ENCODE assay signal across 19 mouse cellular contexts in genomic region chr2:128094196-128094595, GRCm38 (mm10). TPM values are rescaled to one million over a fixed set of nuclear protein-coding genes. Genes with fewer than 3 reads are reported as not detected.
DNase-seq lines count a peak whose midpoint lies in the region; ATAC-seq and TF ChIP-seq lines count a peak whose summit lies in the region.
"Had no signal": no experiment of that assay in that cellular context is flagged by ENCODE, and none has a peak within 500 bp of the region (broad histone marks: within the 10 kb centered on the region; RNA-seq: fewer than 3 reads in every experiment).

No protein-coding gene starts in this region.

- peak; percentile 22 for DNase-seq in hindbrain, postnatal 0 days (ENCODE audit: low spot score)
- DNase-seq in hindbrain, embryonic 14.5 days (ENCODE audit: low spot score), result no peak
- DNase-seq in thymus, postnatal 4 days, result peak; percentile 30
- DNase-seq in thymus, postnatal 0 days (ENCODE audit: low spot score), result no peak
- peak; percentile 19 for DNase-seq in kidney, postnatal 10 days
- no peak for DNase-seq in layer of hippocampus, postnatal 36 days
- no peak for DNase-seq in ovary, postnatal 10 days (ENCODE audit: low spot score)
- DNase-seq: adrenal gland, adult 2 months; gastrocnemius, postnatal 36 days; lung, postnatal 4 days; right cerebral cortex, postnatal 25 days had no signal

- no peaks in the 10 kb centered on the region for H3K36me3 ChIP-seq in hindbrain, postnatal 0 days (ENCODE audit: insufficient read depth, low read length)
- H3K36me3 ChIP-seq in hindbrain, embryonic 14.5 days (replicated peaks; ENCODE audit: control insufficient read depth, insufficient read depth), result no peaks in the 10 kb centered on the region
- H3K36me3 ChIP-seq: embryonic facial prominence, embryonic 15.5 days; heart, embryonic 15.5 days; hindbrain, embryonic 15.5 days had no signal

- no peaks in the 10 kb centered on the region for H3K4me1 ChIP-seq in hindbrain, postnatal 0 days (ENCODE audit: insufficient read depth, low read length)
- no peaks in the 10 kb centered on the region for H3K4me1 ChIP-seq in hindbrain, embryonic 14.5 days (replicated peaks; ENCODE audit: control insufficient read depth, insufficient read depth, low read length)
- H3K4me1 ChIP-seq: embryonic facial prominence, embryonic 15.5 days; heart, embryonic 15.5 days had no signal

- ATAC-seq in hindbrain, postnatal 0 days, result no peak
- no peak for ATAC-seq in hindbrain, embryonic 14.5 days (ENCODE audit: low FRiP score)
- ATAC-seq: CD4-positive, CD25-positive, alpha-beta regulatory T cell, adult 4 months; Patski had no signal

- no peak overlapping the region for H3K27ac ChIP-seq in hindbrain, postnatal 0 days
- H3K27ac ChIP-seq in hindbrain, embryonic 14.5 days, result no peak overlapping the region
- H3K27ac ChIP-seq: embryonic facial prominence, embryonic 15.5 days; heart, embryonic 15.5 days; hindbrain, embryonic 15.5 days; layer of hippocampus, adult 2 months; liver, embryonic 14.5 days had no signal

- 64% methylated on average over 5 of the region's 5 CpGs for WGBS in hindbrain, postnatal 0 days
- 79% methylated on average over 5 of the region's 5 CpGs for WGBS in hindbrain, embryonic 14.5 days

- H3K27me3 ChIP-seq in hindbrain, postnatal 0 days (ENCODE audit: insufficient read depth, low read length), result no peaks in the 10 kb centered on the region
- H3K27me3 ChIP-seq in hindbrain, embryonic 14.5 days (ENCODE audit: control insufficient read depth, insufficient read depth, low read length), result no peaks in the 10 kb centered on the region
- H3K27me3 ChIP-seq: embryonic facial prominence, embryonic 15.5 days; heart, embryonic 15.5 days; hindbrain, embryonic 15.5 days; Patski had no signal

- H3K9ac ChIP-seq in hindbrain, postnatal 0 days (replicated peaks; ENCODE audit: low read length), result no peak overlapping the region
- no peak overlapping the region for H3K9ac ChIP-seq in hindbrain, embryonic 14.5 days
- H3K9ac ChIP-seq: embryonic facial prominence, embryonic 15.5 days; heart, embryonic 15.5 days; hindbrain, embryonic 15.5 days; liver, embryonic 14.5 days had no signal

- H3K4me2 ChIP-seq in hindbrain, postnatal 0 days (ENCODE audit: low read depth, low read length), result no peak overlapping the region
- H3K4me2 ChIP-seq in hindbrain, embryonic 14.5 days (replicated peaks), result no peak overlapping the region
- H3K4me2 ChIP-seq: embryonic facial prominence, embryonic 15.5 days; heart, embryonic 15.5 days; hindbrain, embryonic 15.5 days had no signal

- no peak overlapping the region for H3K4me3 ChIP-seq in hindbrain, postnatal 0 days (ENCODE audit: low read length)
- no peak overlapping the region for H3K4me3 ChIP-seq in hindbrain, embryonic 14.5 days (replicated peaks; ENCODE audit: low read length)
- H3K4me3 ChIP-seq: embryonic facial prominence, embryonic 15.5 days; heart, embryonic 15.5 days; hindbrain, embryonic 15.5 days; layer of hippocampus, adult 2 months; myocyte had no signal

- TF ChIP-seq CTCF in hindbrain, postnatal 0 days (IDR thresholded peaks at IDR 0.05; ENCODE audit: low read depth), result no peak

- H3K9me3 ChIP-seq in hindbrain, postnatal 0 days (ENCODE audit: low read length), result no peaks in the 10 kb centered on the region
- H3K9me3 ChIP-seq in hindbrain, embryonic 14.5 days (ENCODE audit: control insufficient read depth, low read length), result no peaks in the 10 kb centered on the region
- H3K9me3 ChIP-seq: embryonic facial prominence, embryonic 15.5 days; heart, embryonic 15.5 days; hindbrain, embryonic 15.5 days had no signal

RNA-seq across cellular contexts. Expression of gene Bcl2l11, which starts 31.6 kb away (rescaled TPM):
- total RNA-seq in hindbrain, postnatal 0 days (2014; rRNA removed), result 11.3 and 15.9 TPM in 2 replicates
- polyA plus RNA-seq in hindbrain, postnatal 0 days (2015; fragmentation: Nextera tagmentation; extraction: Ambion mirVana), result 7.8 and 7.9 TPM in 2 replicates
- 12.2 and 12.9 TPM in 2 replicates for polyA plus RNA-seq in hindbrain, embryonic 14.5 days (2014; fragmentation: Nextera tagmentation; extraction: Ambion mirVana)
- polyA plus RNA-seq in thymus, postnatal 0 days (2015; fragmentation: Nextera tagmentation; extraction: Ambion mirVana), result 24.4 and 25.6 TPM in 2 replicates
- 1 to 10 TPM; 5.5 TPM for total RNA-seq in layer of hippocampus, postnatal 36 days (2021)

Comparison
In these comparisons a context has a peak if more than half of its experiments do, and no peak if none do; other contexts are left out.
1. DNase-seq: peak in hindbrain, postnatal 0 days (single experiment), thymus, postnatal 4 days (single experiment) and kidney, postnatal 10 days (single experiment); none in hindbrain, embryonic 14.5 days (single experiment), thymus, postnatal 0 days (single experiment), layer of hippocampus, postnatal 36 days (0 of 2) and ovary, postnatal 10 days (single experiment).